Mouse (Mus musculus) liver, embryonic 14.5 days (tissue): ENCODE measurements around the gene Lrrc47.
A peak's percentile ranks its signal among the peaks of the same experiment; 100 is the strongest.

ENCODE experiments used
- CTCF ChIP-seq: IDR thresholded peaks from 2 replicates; pipeline ENCODE4 v1.5.1; 2016; ENCODE audit warnings: antibody characterized with exemption, low read depth, control low read depth
- EP300 ChIP-seq: IDR thresholded peaks from 2 replicates; pipeline ENCODE4 v1.6.1; 2016; ENCODE audit warnings: antibody characterized with exemption, low read depth

GRCm38 (mm10) chr4:154070896-154071295 lies 59.4 kb downstream of the Lrrc47 start:
- TF ChIP-seq CTCF: peak; percentile 33; the same call in 1 of the 2 replicates
- TF ChIP-seq EP300: no peak
